Mouse (Mus musculus) testis, adult 2 months (tissue): ENCODE results near the gene Rtl10. TPM values are rescaled to one million over a fixed set of nuclear protein-coding genes. Genes with fewer than 3 reads are reported as not detected.

Experiments
- H3K27ac ChIP-seq: fragments of 200-500 bp; 2 replicates; pipeline ENCODE4 v1.5.1; 2012; ENCODE audit warnings: low read depth, low read length; ENCODE audit not compliant: control insufficient read depth, insufficient read depth
- H3K27me3 ChIP-seq: fragments of 200-500 bp; 2 replicates; pipeline ENCODE4 v1.6.1; 2012; ENCODE audit warnings: mild to moderate bottlenecking, low read length, moderate library complexity; ENCODE audit not compliant: control insufficient read depth, insufficient read depth
- H3K36me3 ChIP-seq: fragments of 200-500 bp; 2 replicates; pipeline ENCODE4 v1.6.1; 2012; ENCODE audit warnings: mild to moderate bottlenecking, low read length; ENCODE audit not compliant: control insufficient read depth, insufficient read depth
- H3K4me1 ChIP-seq: fragments of 200-500 bp; 2 replicates; pipeline ENCODE4 v1.6.1; 2012; ENCODE audit warnings: low read length; ENCODE audit not compliant: control insufficient read depth, insufficient read depth
- H3K4me3 ChIP-seq: fragments of 200-500 bp; 2 replicates; pipeline ENCODE4 v1.5.1; 2012; ENCODE audit warnings: low read depth, mild to moderate bottlenecking, low read length, moderate library complexity, mixed read lengths; ENCODE audit not compliant: control insufficient read depth
- CTCF ChIP-seq: fragments of 200-500 bp; IDR thresholded peaks from 2 replicates; pipeline ENCODE4 v1.5.1; 2012; ENCODE audit warnings: low read depth, mild to moderate bottlenecking, inconsistent platforms, low read length, moderate library complexity; ENCODE audit not compliant: control insufficient read depth, insufficient read depth, insufficient replicate concordance
- POLR2A ChIP-seq: fragments of 200-500 bp; IDR thresholded peaks from 2 replicates; pipeline ENCODE4 v1.6.1; 2012; ENCODE audit warnings: low read depth, mild to moderate bottlenecking, inconsistent platforms, low read length, moderate library complexity; ENCODE audit not compliant: control insufficient read depth
- polyA plus RNA-seq: library from polyadenylated mRNA; depleted of rRNA; stranded (reverse); fragments of >200 nt; gene quantifications from 2 replicates; pipeline ENCODE4 v1.2.3, GENCODE M21; 2012

The Rtl10 gene
- polyA plus RNA-seq, 1 experiment: 7.0 TPM

DNA sequence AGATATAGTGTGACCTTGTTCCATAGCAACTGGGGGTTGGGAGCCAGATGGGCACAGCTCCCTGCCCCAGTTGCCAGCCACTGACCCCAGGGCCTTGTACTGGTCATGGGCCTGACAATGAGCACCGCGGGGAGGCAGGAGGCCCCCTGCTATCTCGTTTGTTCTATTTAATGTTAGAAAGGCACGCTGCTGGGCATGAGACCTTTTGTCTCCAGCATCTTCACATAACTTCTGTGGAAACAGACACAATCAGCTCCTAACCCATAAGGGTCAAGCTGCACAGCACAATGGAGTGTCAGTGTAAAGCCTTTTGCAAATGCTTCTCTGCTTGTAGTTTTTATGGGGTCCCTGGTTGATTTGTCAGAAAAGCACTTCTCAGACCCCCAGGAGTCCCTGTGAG lies 14.3 kb upstream of the Rtl10 start:
- Histone ChIP-seq H3K27me3 (no peaks in the 10 kb centered on the region), H3K4me1 (no peaks in the 10 kb centered on the region), H3K4me3 (no peak overlapping the region), H3K36me3 (no peaks in the 10 kb centered on the region), H3K27ac (no peak overlapping the region)
- no peak for TF ChIP-seq POLR2A
- no peak for TF ChIP-seq CTCF

DNA sequence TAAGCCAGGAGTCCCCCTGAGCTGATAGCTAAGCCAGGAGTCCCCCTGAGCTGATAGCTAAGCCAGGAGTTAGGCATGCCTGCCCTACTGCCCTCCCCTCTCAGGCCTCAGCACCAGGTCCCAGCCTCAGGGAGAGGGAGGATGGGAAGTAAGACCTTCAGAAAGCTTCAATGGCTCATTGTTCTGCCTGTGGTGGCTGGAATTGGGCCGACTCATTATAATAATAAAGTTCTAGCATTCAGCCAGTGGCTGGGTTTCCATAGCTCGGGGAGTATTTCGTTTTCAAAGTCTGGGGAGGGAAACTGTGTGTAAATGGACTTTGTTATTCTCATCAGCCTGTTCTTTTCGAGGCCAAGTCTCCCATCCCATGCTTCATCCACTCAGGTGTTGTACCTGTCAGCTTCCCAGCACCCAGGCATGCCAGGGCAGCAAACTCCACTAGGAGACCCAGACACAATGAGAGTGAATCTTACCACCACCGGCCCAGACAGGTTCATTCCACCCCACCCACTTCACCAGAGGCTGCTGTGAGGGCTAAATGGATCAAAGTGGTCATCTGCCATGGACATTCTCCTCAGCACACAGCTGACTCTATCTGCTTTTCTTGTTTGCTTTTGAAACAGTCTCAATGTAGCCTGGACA lies 13.8 kb upstream of the Rtl10 start:
- no peaks in the 10 kb centered on the region for H3K36me3 ChIP-seq
- H3K27me3 ChIP-seq: no peaks in the 10 kb centered on the region
- H3K4me3 ChIP-seq: no peak overlapping the region
- no peaks in the 10 kb centered on the region for H3K4me1 ChIP-seq
- H3K27ac ChIP-seq: no peak overlapping the region
- TF ChIP-seq CTCF (no peak), POLR2A (no peak)

DNA sequence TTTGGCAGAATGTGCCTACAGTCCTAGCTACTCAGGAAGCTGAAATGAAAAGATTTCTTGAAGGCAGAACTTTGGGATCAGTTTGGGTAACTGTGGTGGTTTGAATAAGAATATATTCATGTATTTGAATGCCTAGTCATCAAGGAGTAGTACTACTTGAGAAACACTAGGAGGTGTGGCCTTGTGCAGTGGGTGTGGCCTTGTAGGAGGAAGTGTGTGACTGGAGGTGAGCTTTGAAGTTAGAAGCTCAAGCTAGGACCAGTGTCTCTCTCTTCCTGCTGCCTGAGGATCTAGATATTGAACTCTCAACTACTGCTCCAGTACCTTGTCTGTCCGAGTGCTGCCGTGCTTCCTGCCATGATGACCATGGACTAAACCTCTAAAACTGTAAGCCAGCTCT lies 12.6 kb upstream of the Rtl10 start:
- Histone ChIP-seq H3K36me3 (no peaks in the 10 kb centered on the region), H3K27me3 (no peaks in the 10 kb centered on the region), H3K27ac (no peak overlapping the region), H3K4me1 (no peaks in the 10 kb centered on the region), H3K4me3 (no peak overlapping the region)
- TF ChIP-seq POLR2A: no peak
- TF ChIP-seq CTCF: no peak

DNA sequence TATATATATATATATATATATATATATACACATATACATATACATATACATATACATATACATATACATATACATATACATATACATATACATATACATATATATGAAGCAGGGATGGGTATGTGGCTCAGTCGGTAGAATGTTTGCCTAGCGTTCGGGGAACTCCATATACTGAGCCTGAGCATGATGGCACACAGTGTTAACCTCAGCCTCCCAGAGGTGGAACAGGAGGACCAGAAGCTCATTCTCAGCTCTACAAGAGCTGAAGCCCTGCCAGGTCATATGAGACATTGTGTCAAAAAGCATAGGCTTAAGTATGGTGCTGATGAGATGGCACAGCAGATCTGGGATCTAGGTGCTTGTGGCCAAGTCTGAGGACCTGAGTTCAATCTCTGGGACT lies 8.4 kb upstream of the Rtl10 start:
- H3K4me3 ChIP-seq: no peak overlapping the region
- no peaks in the 10 kb centered on the region for H3K36me3 ChIP-seq
- TF ChIP-seq POLR2A (no peak), CTCF (no peak)
- no peaks in the 10 kb centered on the region for H3K27me3 ChIP-seq
- no peak overlapping the region for H3K27ac ChIP-seq
- no peaks in the 10 kb centered on the region for H3K4me1 ChIP-seq

DNA sequence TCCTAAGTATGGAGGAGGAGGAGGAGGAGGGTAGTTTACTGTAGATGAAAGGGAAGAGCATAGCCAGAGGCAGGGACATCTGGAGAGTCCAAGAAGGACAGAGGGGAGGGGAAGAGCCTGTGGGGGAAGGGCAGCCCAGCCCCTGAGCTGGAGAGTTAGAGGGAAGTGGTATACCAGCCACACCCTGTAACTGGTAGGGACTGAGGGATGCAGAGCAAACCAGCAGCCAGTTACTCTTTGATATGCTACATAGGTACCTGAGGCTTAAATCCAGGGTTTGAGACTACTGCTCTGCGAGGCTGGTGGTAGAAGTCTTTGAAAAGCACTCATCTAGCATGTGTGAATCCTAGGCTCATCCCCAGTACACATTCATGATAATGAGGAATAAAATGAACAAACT lies 7.8 kb upstream of the Rtl10 start:
- H3K27me3 ChIP-seq: no peaks in the 10 kb centered on the region

DNA sequence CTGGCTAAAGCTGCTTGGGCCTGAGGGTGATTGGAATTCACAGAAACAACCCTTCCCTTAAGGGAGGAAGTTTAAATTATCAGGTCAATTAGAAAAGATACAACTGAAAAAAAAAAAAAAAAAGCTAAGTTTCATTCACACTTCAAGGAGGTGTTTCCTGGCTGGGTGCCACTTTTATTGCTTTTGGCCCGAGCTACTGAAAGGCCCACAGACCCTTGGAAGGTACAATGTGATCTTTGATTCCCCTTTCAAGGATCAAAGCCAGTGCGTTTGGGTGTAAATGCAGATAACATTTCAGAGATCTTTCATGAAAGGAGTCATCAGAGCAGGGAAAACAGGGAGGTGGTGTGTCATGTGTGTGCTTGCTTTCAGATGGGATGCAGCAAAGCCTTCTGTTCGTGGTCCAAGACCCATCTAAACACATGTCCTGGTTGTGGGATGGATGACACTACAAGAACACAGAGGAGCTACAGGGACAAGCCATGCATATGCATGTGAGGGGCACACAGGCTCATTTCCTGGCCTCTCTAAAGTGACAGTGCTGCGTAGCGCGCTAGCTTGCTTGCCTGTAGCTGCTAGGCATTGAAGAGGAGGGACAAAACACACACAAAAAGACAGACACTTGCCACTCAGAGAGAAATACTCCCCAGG lies 711 bp upstream of the Rtl10 start:
- H3K4me1 ChIP-seq: peaks cover 8% of the 10 kb centered on the region
- peak overlapping the region; percentile 91 for H3K4me3 ChIP-seq
- H3K27ac ChIP-seq: peak overlapping the region; percentile 84
- no peaks in the 10 kb centered on the region for H3K27me3 ChIP-seq
- TF ChIP-seq POLR2A: no peak
- TF ChIP-seq CTCF: no peak
- no peaks in the 10 kb centered on the region for H3K36me3 ChIP-seq

More for the DNA sequence above, 7.8 kb upstream of the Rtl10 start:
- Histone ChIP-seq H3K4me3 (no peak overlapping the region), H3K36me3 (no peaks in the 10 kb centered on the region), H3K27ac (no peak overlapping the region), H3K4me1 (no peaks in the 10 kb centered on the region)
- TF ChIP-seq CTCF (no peak), POLR2A (no peak)

DNA sequence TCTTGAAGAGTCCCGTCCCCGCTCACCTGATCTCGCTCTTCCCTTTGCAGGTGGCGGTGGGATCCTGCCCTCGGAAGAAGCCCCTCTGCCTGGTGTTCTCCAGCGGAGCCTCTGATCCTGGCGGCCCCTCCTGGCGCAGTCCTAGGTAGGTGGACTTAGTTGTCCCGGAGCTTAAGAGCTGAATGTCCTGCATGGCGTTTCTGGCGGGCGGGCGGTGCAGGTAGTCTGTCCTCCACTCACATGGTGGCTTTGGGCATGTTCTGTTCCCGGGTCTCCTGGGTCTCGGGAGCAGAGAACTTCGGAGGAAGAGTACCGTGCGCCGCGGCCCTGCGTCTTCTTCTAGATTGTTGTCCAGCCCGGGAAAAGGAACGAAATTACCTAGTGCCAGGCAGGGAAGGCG lies 295 bp downstream of the Rtl10 start:
- Histone ChIP-seq H3K27ac (peak overlapping the region; percentile 64), H3K36me3 (no peaks in the 10 kb centered on the region), H3K4me3 (peak overlapping the region; percentile 91), H3K4me1 (peaks cover 8% of the 10 kb centered on the region), H3K27me3 (no peaks in the 10 kb centered on the region)
- TF ChIP-seq CTCF: no peak
- no peak for TF ChIP-seq POLR2A
